Mouse (Mus musculus) embryonic facial prominence, embryonic 14.5 days (tissue): ENCODE data around the gene Sox8. TPM values are rescaled to one million over a fixed set of nuclear protein-coding genes. Genes with fewer than 3 reads are reported as not detected.
A peak's percentile ranks its signal among the peaks of the same experiment; 100 is the strongest.

Source experiments
- ATAC-seq: fragments of 200-750 bp; cut with Nextera tagmentation; 2 replicates; pipeline ENCODE4 v1.8.0; 2017; ENCODE audit warnings: low read depth, moderate number of reproducible peaks, moderate TSS enrichment
- DNase-seq: peaks from one replicate; pipeline ENCODE4 v3.0.0-alpha.2; 2015; ENCODE audit warnings: low spot score
- H3K27ac ChIP-seq: fragments of 300-500 bp; sonication (generic); replicated peaks from 2 replicates; pipeline ENCODE4 v1.5.1; 2014; ENCODE audit warnings: low read depth, mild to moderate bottlenecking, low read length, moderate library complexity
- H3K27me3 ChIP-seq: fragments of 300-500 bp; sonication (generic); replicated peaks from 2 replicates; pipeline ENCODE4 v1.6.1; 2014; ENCODE audit warnings: low read length; ENCODE audit not compliant: control insufficient read depth, insufficient read depth
- H3K36me3 ChIP-seq: fragments of 300-500 bp; sonication (generic); 2 replicates; pipeline ENCODE4 v1.6.1; 2014; ENCODE audit warnings: low read length, mixed read lengths; ENCODE audit not compliant: control insufficient read depth, insufficient read depth
- H3K4me1 ChIP-seq: fragments of 300-500 bp; sonication (generic); 2 replicates; pipeline ENCODE4 v1.6.1; 2014; ENCODE audit warnings: antibody characterized with exemption, low read length; ENCODE audit not compliant: control insufficient read depth, insufficient read depth
- H3K4me2 ChIP-seq: fragments of 300-500 bp; sonication (generic); 2 replicates; pipeline ENCODE4 v1.6.1; 2014; ENCODE audit warnings: low read depth, mild to moderate bottlenecking, low read length, moderate library complexity, mixed read lengths
- H3K4me3 ChIP-seq: fragments of 300-500 bp; sonication (generic); 2 replicates; pipeline ENCODE4 v1.5.1; 2014; ENCODE audit warnings: low read depth, mild to moderate bottlenecking, low read length
- H3K9ac ChIP-seq: fragments of 300-500 bp; sonication (generic); 2 replicates; pipeline ENCODE4 v1.6.1; 2014; ENCODE audit warnings: low read depth, mild to moderate bottlenecking, low read length, moderate library complexity, mixed read lengths
- H3K9me3 ChIP-seq: fragments of 300-500 bp; sonication (generic); 2 replicates; pipeline ENCODE4 v1.6.1; 2016; ENCODE audit warnings: low read length; ENCODE audit not compliant: control insufficient read depth
- WGBS: fragments of 180-500 bp; shearing (Covaris S2); extraction: QIAGEN DNeasy Blood & Tissue Kit; methylation state at CpG from one replicate; pipeline ENCODE4 v1.1.7; 2014; 5-methylcytosine and 5-hydroxymethylcytosine counted together
- polyA plus RNA-seq: library from polyadenylated mRNA; unstranded; fragments of >200 nt; fragmentation: Nextera tagmentation; extraction: Ambion mirVana; gene quantifications from 2 replicates; pipeline ENCODE4 v1.2.1, GENCODE M21; 2014

Sox8 gene
- polyA plus RNA-seq, 1 experiment from 2014 or later: 15.8 TPM

GRCm38 (mm10) chr17:25590068-25590467, 19.6 kb upstream of the Sox8 start:
- Histone ChIP-seq H3K27me3 (no peaks in the 10 kb centered on the region), H3K36me3 (peaks cover 53% of the 10 kb centered on the region), H3K27ac (no peak overlapping the region), H3K9me3 (no peaks in the 10 kb centered on the region), H3K9ac (no peak overlapping the region), H3K4me2 (no peak overlapping the region), H3K4me1 (peaks cover 18% of the 10 kb centered on the region), H3K4me3 (no peak overlapping the region)
- DNase-seq (no peak), ATAC-seq (no peak)
- 95% methylated on average over 6 of the region's 6 CpGs for WGBS

GRCm38 (mm10) chr17:25584646-25585045, 14.2 kb upstream of the Sox8 start:
- no peak overlapping the region for H3K27ac ChIP-seq
- H3K9ac ChIP-seq: no peak overlapping the region
- H3K36me3 ChIP-seq: peaks cover 39% of the 10 kb centered on the region
- no peak for DNase-seq
- WGBS: 95% methylated on average over 9 of the region's 9 CpGs
- ATAC-seq: no peak
- no peak overlapping the region for H3K4me2 ChIP-seq
- no peaks in the 10 kb centered on the region for H3K9me3 ChIP-seq
- 0 out of 2 replicates have a peak, but pooled peaks cover 3% of the 10 kb centered on the region for H3K4me1 ChIP-seq
- no peaks in the 10 kb centered on the region for H3K27me3 ChIP-seq
- H3K4me3 ChIP-seq: no peak overlapping the region

- H3K4me3 ChIP-seq: no peak overlapping the region
- H3K36me3 ChIP-seq: peaks cover 31% of the 10 kb centered on the region
- no peaks in the 10 kb centered on the region for H3K9me3 ChIP-seq
- WGBS: 75% methylated on average over 8 of the region's 8 CpGs
- no peaks in the 10 kb centered on the region for H3K27me3 ChIP-seq
- no peak overlapping the region for H3K27ac ChIP-seq
- ATAC-seq: no peak
- H3K9ac ChIP-seq: no peak overlapping the region
- no peak for DNase-seq
- H3K4me2 ChIP-seq: no peak overlapping the region
- 0 out of 2 replicates have a peak, but pooled peaks cover 4% of the 10 kb centered on the region for H3K4me1 ChIP-seq
Observed at GRCm38 (mm10) chr17:25583858-25584257, 13.4 kb upstream of the Sox8 start.

- ATAC-seq (no peak), DNase-seq (no peak)
- no peak overlapping the region for H3K4me2 ChIP-seq
- peaks cover 23% of the 10 kb centered on the region for H3K36me3 ChIP-seq
- no peak overlapping the region for H3K9ac ChIP-seq
- no peaks in the 10 kb centered on the region for H3K9me3 ChIP-seq
- H3K27ac ChIP-seq: no peak overlapping the region
- H3K4me3 ChIP-seq: no peak overlapping the region
- 0 out of 2 replicates have a peak, but pooled peaks cover 4% of the 10 kb centered on the region for H3K4me1 ChIP-seq
- H3K27me3 ChIP-seq: no peaks in the 10 kb centered on the region
- 71% methylated on average over 4 of the region's 4 CpGs for WGBS
Observed at GRCm38 (mm10) chr17:25583099-25583498, 12.6 kb upstream of the Sox8 start.

- Histone ChIP-seq H3K27ac (no peak overlapping the region), H3K27me3 (no peaks in the 10 kb centered on the region), H3K4me3 (no peak overlapping the region), H3K36me3 (peaks cover 17% of the 10 kb centered on the region), H3K4me2 (no peak overlapping the region), H3K9me3 (no peaks in the 10 kb centered on the region), H3K9ac (no peak overlapping the region), H3K4me1 (0 out of 2 replicates have a peak, but pooled peaks cover 4% of the 10 kb centered on the region)
- no peak for ATAC-seq
- no peak for DNase-seq
- 80% methylated on average over 8 of the region's 8 CpGs for WGBS
Observed at GRCm38 (mm10) chr17:25582076-25582475, 11.6 kb upstream of the Sox8 start.

GRCm38 (mm10) chr17:25579332-25580047, 9.0 kb upstream of the Sox8 start:
- Histone ChIP-seq H3K4me1 (0 out of 2 replicates have a peak, but pooled peaks cover 4% of the 10 kb centered on the region), H3K36me3 (no peaks in the 10 kb centered on the region), H3K27ac (peak overlapping the region; percentile 55), H3K4me2 (peak overlapping the region; percentile 83), H3K4me3 (peak overlapping the region; percentile 79), H3K27me3 (no peaks in the 10 kb centered on the region), H3K9me3 (no peaks in the 10 kb centered on the region), H3K9ac (peak overlapping the region; percentile 88)
- WGBS: 4% methylated on average over 19 of the region's 21 CpGs
- peak; percentile 22 for ATAC-seq
- no peak for DNase-seq

GRCm38 (mm10) chr17:25578920-25579319, 8.4 kb upstream of the Sox8 start, which contains the start of gene Lmf1:
Gene Lmf1 (plus strand): TSS chr17:25579085.
- Histone ChIP-seq H3K9ac (peak within 1 kb of the TSS; percentile 88), H3K27me3 (no peaks in the 10 kb centered on the region), H3K36me3 (no peaks in the 10 kb centered on the region), H3K27ac (peak within 1 kb of the TSS; percentile 55), H3K4me3 (peak within 1 kb of the TSS; percentile 79), H3K9me3 (no peaks in the 10 kb centered on the region), H3K4me1 (0 out of 2 replicates have a peak, but pooled peaks cover 4% of the 10 kb centered on the region), H3K4me2 (peak within 1 kb of the TSS; percentile 83)
- DNase-seq (peak; percentile 99), ATAC-seq (peak; percentile 96)
- 0% methylated on average over 24 of the region's 31 CpGs for WGBS

- Histone ChIP-seq H3K4me1 (0 out of 2 replicates have a peak, but pooled peaks cover 4% of the 10 kb centered on the region), H3K36me3 (no peaks in the 10 kb centered on the region), H3K4me3 (no peak overlapping the region), H3K9me3 (no peaks in the 10 kb centered on the region), H3K4me2 (no peak overlapping the region), H3K9ac (no peak overlapping the region), H3K27me3 (no peaks in the 10 kb centered on the region), H3K27ac (no peak overlapping the region)
- DNase-seq (no peak), ATAC-seq (no peak)
- WGBS: 31% methylated on average over 2 of the region's 2 CpGs
Observed at GRCm38 (mm10) chr17:25577702-25578101, 7.2 kb upstream of the Sox8 start.

- Histone ChIP-seq H3K27ac (no peak overlapping the region), H3K9ac (no peak overlapping the region), H3K4me1 (0 out of 2 replicates have a peak, but pooled peaks cover 4% of the 10 kb centered on the region), H3K27me3 (no peaks in the 10 kb centered on the region), H3K4me3 (no peak overlapping the region), H3K36me3 (no peaks in the 10 kb centered on the region), H3K9me3 (no peaks in the 10 kb centered on the region), H3K4me2 (no peak overlapping the region)
- no peak for ATAC-seq
- WGBS: 27% methylated on average over 6 of the region's 6 CpGs
- no peak for DNase-seq
Observed at GRCm38 (mm10) chr17:25577263-25577662, 6.8 kb upstream of the Sox8 start.
